Mouse (Mus musculus): ENCODE results near the gene Kansl1l. TPM values are rescaled to one million over a fixed set of nuclear protein-coding genes. Genes with fewer than 3 reads are reported as not detected.

Kansl1l gene
- polyA plus RNA-seq, 1 experiment from 2014 or later: 4.5 TPM

- H3K9ac ChIP-seq (replicated peaks): no peak overlapping the region
- WGBS (ENCODE audit: insufficient replicate concordance): 63% methylated on average over 2 of the region's 2 CpGs
- no peaks in the 10 kb centered on the region for H3K4me1 ChIP-seq (ENCODE audit: insufficient read depth)
- ATAC-seq (no peak), DNase-seq (no peak)
- TF ChIP-seq CTCF (IDR thresholded peaks at IDR 0.05; ENCODE audit: low read depth): no peak
- no peak for TF ChIP-seq EP300 (IDR thresholded peaks at IDR 0.05; ENCODE audit: low read depth)
- no peak overlapping the region for H3K4me3 ChIP-seq (ENCODE audit: low read depth, low read length)
- no peaks in the 10 kb centered on the region for H3K36me3 ChIP-seq (replicated peaks; ENCODE audit: insufficient read depth, low read length)
- H3K9me3 ChIP-seq (ENCODE audit: low read length): no peaks in the 10 kb centered on the region
- H3K27ac ChIP-seq (ENCODE audit: low read depth): no peak overlapping the region
- H3K4me2 ChIP-seq (ENCODE audit: low read depth, low read length): no peak overlapping the region
- H3K27me3 ChIP-seq (ENCODE audit: insufficient read depth, low read length): no peaks in the 10 kb centered on the region
Observed at GRCm38 (mm10) chr1:66782296-66782695, 35.1 kb downstream of the Kansl1l start.

- H3K4me2 ChIP-seq (ENCODE audit: low read depth, low read length): no peak overlapping the region
- TF ChIP-seq EP300 (IDR thresholded peaks at IDR 0.05; ENCODE audit: low read depth) (no peak), CTCF (IDR thresholded peaks at IDR 0.05; ENCODE audit: low read depth) (no peak)
- no peaks in the 10 kb centered on the region for H3K27me3 ChIP-seq (ENCODE audit: insufficient read depth, low read length)
- H3K27ac ChIP-seq (ENCODE audit: low read depth): no peak overlapping the region
- no peaks in the 10 kb centered on the region for H3K4me1 ChIP-seq (ENCODE audit: insufficient read depth)
- no peak for DNase-seq
- no peaks in the 10 kb centered on the region for H3K9me3 ChIP-seq (ENCODE audit: low read length)
- 65% methylated on average over 4 of the region's 4 CpGs for WGBS (ENCODE audit: insufficient replicate concordance)
- H3K9ac ChIP-seq (replicated peaks): no peak overlapping the region
- H3K4me3 ChIP-seq (ENCODE audit: low read depth, low read length): no peak overlapping the region
- ATAC-seq: no peak
- no peaks in the 10 kb centered on the region for H3K36me3 ChIP-seq (replicated peaks; ENCODE audit: insufficient read depth, low read length)
Observed at GRCm38 (mm10) chr1:66781027-66781426, 36.3 kb downstream of the Kansl1l start.

- H3K27ac ChIP-seq (ENCODE audit: low read depth): no peak overlapping the region
- DNase-seq: no peak
- no peak overlapping the region for H3K4me3 ChIP-seq (ENCODE audit: low read depth, low read length)
- H3K27me3 ChIP-seq (ENCODE audit: insufficient read depth, low read length): no peaks in the 10 kb centered on the region
- no peak overlapping the region for H3K4me2 ChIP-seq (ENCODE audit: low read depth, low read length)
- 70% methylated on average over 1 of the region's 1 CpGs for WGBS (ENCODE audit: insufficient replicate concordance)
- no peak overlapping the region for H3K9ac ChIP-seq (replicated peaks)
- H3K9me3 ChIP-seq (ENCODE audit: low read length): no peaks in the 10 kb centered on the region
- TF ChIP-seq CTCF (IDR thresholded peaks at IDR 0.05; ENCODE audit: low read depth) (no peak), EP300 (IDR thresholded peaks at IDR 0.05; ENCODE audit: low read depth) (no peak)
- no peaks in the 10 kb centered on the region for H3K4me1 ChIP-seq (ENCODE audit: insufficient read depth)
- ATAC-seq: no peak
- 0 out of 2 replicates have a peak, but pooled peaks cover 2% of the 10 kb centered on the region for H3K36me3 ChIP-seq (replicated peaks; ENCODE audit: insufficient read depth, low read length)
Observed at GRCm38 (mm10) chr1:66778798-66779197, 38.6 kb downstream of the Kansl1l start.

- TF ChIP-seq EP300 (IDR thresholded peaks at IDR 0.05; ENCODE audit: low read depth) (no peak), CTCF (IDR thresholded peaks at IDR 0.05; ENCODE audit: low read depth) (no peak)
- no peak overlapping the region for H3K27ac ChIP-seq (ENCODE audit: low read depth)
- H3K9ac ChIP-seq (replicated peaks): no peak overlapping the region
- no peaks in the 10 kb centered on the region for H3K4me1 ChIP-seq (ENCODE audit: insufficient read depth)
- WGBS (ENCODE audit: insufficient replicate concordance): 63% methylated on average over 2 of the region's 2 CpGs
- no peak overlapping the region for H3K4me3 ChIP-seq (ENCODE audit: low read depth, low read length)
- no peak overlapping the region for H3K4me2 ChIP-seq (ENCODE audit: low read depth, low read length)
- DNase-seq (no peak), ATAC-seq (no peak)
- H3K36me3 ChIP-seq (replicated peaks; ENCODE audit: insufficient read depth, low read length): peaks cover 6% of the 10 kb centered on the region; the same call in 1 of the 2 replicates
- H3K27me3 ChIP-seq (ENCODE audit: insufficient read depth, low read length): no peaks in the 10 kb centered on the region
- no peaks in the 10 kb centered on the region for H3K9me3 ChIP-seq (ENCODE audit: low read length)
Observed at GRCm38 (mm10) chr1:66777878-66778277, 39.5 kb downstream of the Kansl1l start.

GRCm38 (mm10) chr1:66768764-66769163 is 48.6 kb downstream of the Kansl1l start:
- no peak for TF ChIP-seq CTCF (IDR thresholded peaks at IDR 0.05; ENCODE audit: low read depth)
- no peak for TF ChIP-seq EP300 (IDR thresholded peaks at IDR 0.05; ENCODE audit: low read depth)
- no peaks in the 10 kb centered on the region for H3K27me3 ChIP-seq (ENCODE audit: insufficient read depth, low read length)
- peaks cover 30% of the 10 kb centered on the region for H3K36me3 ChIP-seq (replicated peaks; ENCODE audit: insufficient read depth, low read length)
- H3K9ac ChIP-seq (replicated peaks): no peak overlapping the region
- no peak overlapping the region for H3K27ac ChIP-seq (ENCODE audit: low read depth)
- H3K4me3 ChIP-seq (ENCODE audit: low read depth, low read length): no peak overlapping the region
- no peaks in the 10 kb centered on the region for H3K4me1 ChIP-seq (ENCODE audit: insufficient read depth)
- H3K9me3 ChIP-seq (ENCODE audit: low read length): no peaks in the 10 kb centered on the region
- H3K4me2 ChIP-seq (ENCODE audit: low read depth, low read length): no peak overlapping the region
- DNase-seq (no peak), ATAC-seq (no peak)
- 96% methylated on average over 1 of the region's 1 CpGs for WGBS (ENCODE audit: insufficient replicate concordance)

- no peak overlapping the region for H3K9ac ChIP-seq (replicated peaks)
- 51% methylated on average over 1 of the region's 1 CpGs for WGBS (ENCODE audit: insufficient replicate concordance)
- H3K27me3 ChIP-seq (ENCODE audit: insufficient read depth, low read length): no peaks in the 10 kb centered on the region
- DNase-seq (no peak), ATAC-seq (no peak)
- no peak overlapping the region for H3K27ac ChIP-seq (ENCODE audit: low read depth)
- H3K4me2 ChIP-seq (ENCODE audit: low read depth, low read length): no peak overlapping the region
- no peak for TF ChIP-seq CTCF (IDR thresholded peaks at IDR 0.05; ENCODE audit: low read depth)
- TF ChIP-seq EP300 (IDR thresholded peaks at IDR 0.05; ENCODE audit: low read depth): no peak
- no peak overlapping the region for H3K4me3 ChIP-seq (ENCODE audit: low read depth, low read length)
- H3K9me3 ChIP-seq (ENCODE audit: low read length): no peaks in the 10 kb centered on the region
- peaks cover 34% of the 10 kb centered on the region for H3K36me3 ChIP-seq (replicated peaks; ENCODE audit: insufficient read depth, low read length)
- H3K4me1 ChIP-seq (ENCODE audit: insufficient read depth): no peaks in the 10 kb centered on the region
Observed at GRCm38 (mm10) chr1:66730581-66730980, 86.8 kb downstream of the Kansl1l start.

GRCm38 (mm10) chr1:66712859-66713258 is 104.5 kb downstream of the Kansl1l start:
- DNase-seq: no peak
- H3K4me1 ChIP-seq (ENCODE audit: insufficient read depth): no peaks in the 10 kb centered on the region
- H3K4me3 ChIP-seq (ENCODE audit: low read depth, low read length): no peak overlapping the region
- no peak overlapping the region for H3K4me2 ChIP-seq (ENCODE audit: low read depth, low read length)
- 75% methylated on average over 3 of the region's 3 CpGs for whole genome bisulfite sequencing (ENCODE audit: insufficient replicate concordance)
- H3K9ac ChIP-seq (replicated peaks): no peak overlapping the region
- no peak for ATAC-seq
- H3K27me3 ChIP-seq (ENCODE audit: insufficient read depth, low read length): no peaks in the 10 kb centered on the region
- no peaks in the 10 kb centered on the region for H3K9me3 ChIP-seq (ENCODE audit: low read length)
- H3K36me3 ChIP-seq (replicated peaks; ENCODE audit: insufficient read depth, low read length): peaks cover 49% of the 10 kb centered on the region
- no peak overlapping the region for H3K27ac ChIP-seq (ENCODE audit: low read depth)
- TF ChIP-seq CTCF (IDR thresholded peaks at IDR 0.05; ENCODE audit: low read depth): no peak
